Mouse (Mus musculus) heart, postnatal 0 days (tissue): ENCODE measurements around the gene Xpnpep3.

Experiments used
- CTCF ChIP-seq: IDR thresholded peaks from 2 replicates; pipeline ENCODE4 v1.5.1; 2016; ENCODE audit warnings: antibody characterized with exemption, control low read depth, low read depth
- EP300 ChIP-seq: IDR thresholded peaks from 2 replicates; pipeline ENCODE4 v1.6.1; 2016; ENCODE audit warnings: antibody characterized with exemption, low read depth

- TF ChIP-seq CTCF (no peak), EP300 (no peak)
These were observed 70.8 kb downstream of the Xpnpep3 start for GRCm38 (mm10) chr15:81470735-81471134.
